Mouse (Mus musculus): Measurements from ENCODE around the gene BC080695. TPM values are rescaled to one million over a fixed set of nuclear protein-coding genes. Genes with fewer than 3 reads are reported as not detected.
"Not testable (repeated sequence)": the region's sequence is repeated elsewhere in the genome, so short reads cannot be mapped to it uniquely, and the experiment has no call there.

The BC080695 gene
- polyA plus RNA-seq (2015; fragmentation: Nextera tagmentation; extraction: Ambion mirVana): not detected in 2 replicates

DNA sequence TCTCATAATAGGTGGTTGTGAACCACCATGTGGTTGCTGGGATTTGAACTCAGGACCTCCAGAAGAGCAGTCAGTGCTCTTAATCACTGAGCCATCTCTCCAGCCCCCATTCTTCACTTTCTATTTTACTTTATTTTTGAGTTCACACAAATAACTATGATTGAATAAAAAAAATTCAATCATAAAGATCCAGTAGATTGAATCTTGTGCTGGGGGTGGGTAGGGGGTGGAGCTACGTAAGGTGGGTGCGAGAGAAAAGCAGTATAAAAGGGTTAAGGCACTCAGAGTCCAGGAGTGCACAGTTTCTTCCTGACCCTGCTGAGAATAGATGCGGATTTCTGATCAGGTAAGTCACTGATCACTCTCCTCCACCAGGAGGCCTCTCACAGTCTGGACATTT lies at the start of gene BC080695, which contains the start of gene Gm13057:
TSS of gene BC080695 (plus strand) at position 301 of the 400 bp plus-strand sequence.
TSS of gene Gm13057 (plus strand) at position 310 of the 400 bp plus-strand sequence.
- not testable (repeated sequence) for H3K4me3 ChIP-seq; H3K27ac ChIP-seq; H3K9ac ChIP-seq; H3K27me3 ChIP-seq (replicated peaks); ATAC-seq (replicated peaks); H3K36me3 ChIP-seq (replicated peaks); H3K9me3 ChIP-seq; H3K4me1 ChIP-seq; H3K4me2 ChIP-seq
- WGBS: no CpG with 5 or more reads among the region's 3 CpGs

DNA sequence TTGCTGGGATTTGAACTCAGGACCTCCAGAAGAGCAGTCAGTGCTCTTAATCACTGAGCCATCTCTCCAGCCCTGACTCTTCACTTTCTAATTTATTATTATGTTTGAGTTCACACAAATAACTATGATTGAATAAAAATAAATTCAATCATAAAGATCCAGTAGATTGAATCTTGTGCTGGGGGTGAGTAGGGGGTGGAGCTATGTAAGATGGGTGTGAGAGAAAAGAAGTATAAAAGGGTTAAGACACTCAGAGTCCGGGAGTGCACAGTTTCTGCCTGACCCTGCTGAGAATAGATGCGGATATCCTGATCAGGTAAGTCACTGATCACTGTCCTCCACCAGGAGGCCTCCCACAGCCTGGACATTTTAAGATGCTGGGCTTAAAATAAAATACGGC lies 40.5 kb upstream of the BC080695 start, which contains the start of gene Gm13043:
TSS of gene Gm13043 (plus strand) at position 301 of the 400 bp plus-strand sequence.
- H3K9me3 ChIP-seq: no peaks in the 10 kb centered on the region
- H3K4me3 ChIP-seq: no peak within 1 kb of the TSS
- 77% methylated on average over 3 of the region's 3 CpGs for WGBS
- no peaks in the 10 kb centered on the region for H3K36me3 ChIP-seq (replicated peaks)
- H3K27ac ChIP-seq: no peak within 1 kb of the TSS
- no peak within 1 kb of the TSS for H3K9ac ChIP-seq
- H3K4me1 ChIP-seq: no peaks in the 10 kb centered on the region
- H3K27me3 ChIP-seq (replicated peaks): no peaks in the 10 kb centered on the region
- no peak within 1 kb of the TSS for H3K4me2 ChIP-seq
- no peak for ATAC-seq (replicated peaks)

- not testable (repeated sequence) for ATAC-seq (replicated peaks); H3K4me1 ChIP-seq; H3K36me3 ChIP-seq (replicated peaks); H3K9me3 ChIP-seq; H3K9ac ChIP-seq; H3K4me2 ChIP-seq; H3K27me3 ChIP-seq (replicated peaks); H3K27ac ChIP-seq; H3K4me3 ChIP-seq
- no CpG with 5 or more reads among the region's 3 CpGs for WGBS
Observed at GRCm38 (mm10) chr4:143535654-143536053, 15.8 kb upstream of the BC080695 start, which contains the start of gene Gm13040. TSS of gene Gm13040 (plus strand) at chr4:143535954.

GRCm38 (mm10) chr4:143611927-143612326 lies 60.4 kb downstream of the BC080695 start:
- 87% methylated on average over 9 of the region's 9 CpGs for WGBS
- H3K9me3 ChIP-seq; H3K4me2 ChIP-seq; H3K4me1 ChIP-seq; H3K27me3 ChIP-seq (replicated peaks); H3K9ac ChIP-seq; H3K36me3 ChIP-seq (replicated peaks); ATAC-seq (replicated peaks); H3K4me3 ChIP-seq; H3K27ac ChIP-seq: not testable (repeated sequence)

DNA sequence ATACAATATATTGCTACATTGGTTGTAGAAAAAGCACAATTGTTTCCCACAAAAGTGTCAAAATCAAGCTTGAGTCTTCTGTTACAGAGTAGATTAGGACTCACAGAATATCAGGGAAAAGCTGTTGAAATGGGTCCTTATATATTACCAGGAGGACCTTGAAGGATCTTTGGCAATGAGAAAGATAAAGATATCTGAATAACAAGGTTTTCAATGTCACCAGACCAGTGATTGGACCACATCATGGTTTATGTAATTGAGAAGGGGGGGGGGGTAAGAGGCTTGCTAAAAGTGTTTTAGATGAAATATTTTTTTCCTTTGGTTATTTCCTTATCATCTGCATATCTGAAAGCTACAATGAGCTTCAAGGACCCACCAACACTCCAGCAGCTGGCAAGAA lies 63.2 kb downstream of the BC080695 start, which contains the start of gene Gm13083:
TSS of gene Gm13083 (plus strand) at position 301 of the 400 bp plus-strand sequence.
- not testable (repeated sequence) for H3K36me3 ChIP-seq (replicated peaks); ATAC-seq (replicated peaks)

DNA sequence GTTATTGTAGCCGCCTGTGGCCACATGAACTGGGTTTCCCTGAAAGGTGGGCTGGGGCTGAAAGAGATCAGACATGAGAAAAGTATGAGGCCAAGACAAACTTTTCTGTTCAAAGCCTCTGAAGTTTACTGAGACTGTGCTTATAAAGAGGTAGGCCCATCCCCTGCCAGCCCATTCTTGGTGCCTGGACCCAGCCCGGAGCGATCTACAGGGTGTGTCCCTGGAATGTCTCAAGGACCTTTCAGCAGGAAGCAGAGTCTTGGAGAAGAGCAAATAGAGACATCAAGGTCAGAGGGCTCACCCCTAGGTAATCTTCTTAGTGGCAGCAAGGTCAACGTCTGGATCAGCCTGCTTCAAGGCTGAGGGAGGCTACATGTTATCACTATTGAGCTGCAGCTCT lies 66.6 kb downstream of the BC080695 start:
- not testable (repeated sequence) for H3K27ac ChIP-seq; H3K9me3 ChIP-seq; H3K9ac ChIP-seq; H3K4me2 ChIP-seq; H3K4me1 ChIP-seq; H3K4me3 ChIP-seq; H3K36me3 ChIP-seq (replicated peaks); ATAC-seq (replicated peaks); H3K27me3 ChIP-seq (replicated peaks)
- 82% methylated on average over 4 of the region's 4 CpGs for WGBS

More for the DNA sequence above, 63.2 kb downstream of the BC080695 start, which contains the start of gene Gm13083:
- not testable (repeated sequence) for H3K27me3 ChIP-seq (replicated peaks); H3K4me3 ChIP-seq; H3K4me1 ChIP-seq; H3K9ac ChIP-seq; H3K4me2 ChIP-seq; H3K9me3 ChIP-seq; H3K27ac ChIP-seq

Other genes with a start within 250 kb of the BC080695 start
- 0.27 and 0.31 TPM in 2 replicates for gene Lrrc38, start 201.9 kb upstream of the BC080695 start, polyA plus RNA-seq (2015; fragmentation: Nextera tagmentation; extraction: Ambion mirVana)
- not detected in 2 replicates for gene Pramel1, start 157.3 kb upstream of the BC080695 start, polyA plus RNA-seq (2015; fragmentation: Nextera tagmentation; extraction: Ambion mirVana)
- gene Pramef8, start 139.3 kb upstream of the BC080695 start, polyA plus RNA-seq (2015; fragmentation: Nextera tagmentation; extraction: Ambion mirVana): 25.6 and 27.4 TPM in 2 replicates
- not detected in 2 replicates for gene Oog4, start 101.4 kb upstream of the BC080695 start, polyA plus RNA-seq (2015; fragmentation: Nextera tagmentation; extraction: Ambion mirVana)
- not detected in 2 replicates for gene Gm13043, start 40.4 kb upstream of the BC080695 start, polyA plus RNA-seq (2015; fragmentation: Nextera tagmentation; extraction: Ambion mirVana)
- gene Gm13040, start 15.7 kb upstream of the BC080695 start, polyA plus RNA-seq (2015; fragmentation: Nextera tagmentation; extraction: Ambion mirVana): not detected in 2 replicates
- not detected in 2 replicates for gene Gm13057, start within 50 bp of the BC080695 start, polyA plus RNA-seq (2015; fragmentation: Nextera tagmentation; extraction: Ambion mirVana)
- gene Gm13083, start 63.3 kb downstream of the BC080695 start, polyA plus RNA-seq (2015; fragmentation: Nextera tagmentation; extraction: Ambion mirVana): not detected in 2 replicates
- gene Gm13088, start 105.5 kb downstream of the BC080695 start, polyA plus RNA-seq (2015; fragmentation: Nextera tagmentation; extraction: Ambion mirVana): not detected in 2 replicates
- gene Gm13089, start 151.0 kb downstream of the BC080695 start, polyA plus RNA-seq (2015; fragmentation: Nextera tagmentation; extraction: Ambion mirVana): not detected in 2 replicates
- gene Gm13078, start 167.8 kb downstream of the BC080695 start, polyA plus RNA-seq (2015; fragmentation: Nextera tagmentation; extraction: Ambion mirVana): not detected in 2 replicates
- not detected in 2 replicates for gene Gm13023, start 237.7 kb downstream of the BC080695 start, polyA plus RNA-seq (2015; fragmentation: Nextera tagmentation; extraction: Ambion mirVana)

Data from midbrain, embryonic 15.5 days (tissue).